ENCODE assay signal across 23 mouse cellular contexts in the genomic region with DNA sequence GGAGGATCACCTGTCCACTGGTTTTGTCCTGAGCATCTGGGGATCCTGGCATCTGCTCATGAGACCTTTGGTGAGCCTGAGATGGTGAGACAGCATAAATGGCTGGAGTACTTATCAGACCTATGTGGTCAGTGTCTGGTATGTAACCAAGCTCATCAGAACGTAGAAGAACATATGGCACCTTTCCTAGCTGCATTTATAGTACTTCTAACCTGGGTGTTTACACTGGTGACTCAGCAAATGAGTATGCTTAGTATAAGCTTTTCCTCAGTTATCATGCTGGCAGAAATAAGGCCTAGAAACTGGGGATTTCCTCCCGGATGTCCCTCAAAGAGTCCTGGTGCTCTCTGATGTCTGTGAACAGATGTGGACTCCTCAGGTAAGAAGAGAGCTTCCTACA. TPM values are rescaled to one million over a fixed set of nuclear protein-coding genes. Genes with fewer than 3 reads are reported as not detected.
DNase-seq lines count a peak whose midpoint lies in the region; ATAC-seq and TF ChIP-seq lines count a peak whose summit lies in the region.
"Had no signal": no experiment of that assay in that cellular context is flagged by ENCODE, and none has a peak within 500 bp of the region (broad histone marks: within the 10 kb centered on the region; RNA-seq: fewer than 3 reads in every experiment).

No protein-coding gene starts in this region.

- no peaks in the 10 kb centered on the region for H3K36me3 ChIP-seq in intestine, postnatal 0 days (ENCODE audit: control insufficient read depth, insufficient read depth)
- no peaks in the 10 kb centered on the region for H3K36me3 ChIP-seq in intestine, embryonic 15.5 days
- H3K36me3 ChIP-seq in stomach, postnatal 0 days (ENCODE audit: control insufficient read depth, insufficient read depth, low read length): no peaks in the 10 kb centered on the region
- no peaks in the 10 kb centered on the region for H3K36me3 ChIP-seq in thymus, adult 2 months (ENCODE audit: control insufficient read depth, insufficient read depth, low read length)
- H3K36me3 ChIP-seq: G1E had no signal

- ATAC-seq in intestine, postnatal 0 days: 0 out of 2 replicates have a peak, but pooled peaks have one; percentile 10
- no peak for ATAC-seq in intestine, embryonic 15.5 days
- ATAC-seq in erythroblast, adult 5-6 weeks (replicated peaks; ENCODE audit: low FRiP score, poor library complexity, severe bottlenecking): peak; percentile 67; the same call in 1 of the 2 replicates
- peak; percentile 60 for ATAC-seq in stomach, postnatal 0 days (ENCODE audit: low FRiP score, low TSS enrichment)
- ATAC-seq: activated CD4-positive, CD25-positive, alpha-beta regulatory T cell, adult 4 months; CD4-positive, CD25-positive, alpha-beta regulatory T cell, adult 4 months; Patski had no signal

- H3K27ac ChIP-seq in intestine, postnatal 0 days (ENCODE audit: low read depth, low read length): no peak overlapping the region
- H3K27ac ChIP-seq in intestine, embryonic 15.5 days: no peak overlapping the region
- H3K27ac ChIP-seq in stomach, postnatal 0 days (replicated peaks): no peak overlapping the region
- no peak overlapping the region for H3K27ac ChIP-seq in thymus, adult 2 months (ENCODE audit: control insufficient read depth, insufficient read depth, low read length)

- no peak for TF ChIP-seq EP300 in stomach, postnatal 0 days (optimal IDR thresholded peaks at IDR 0.05)

- no peak for TF ChIP-seq POLR2A in thymus, adult 2 months (IDR thresholded peaks at IDR 0.05; ENCODE audit: control insufficient read depth, extremely low read depth, insufficient read depth, low read length, poor library complexity)
- TF ChIP-seq POLR2A in lung, adult 2 months (IDR thresholded peaks at IDR 0.05; ENCODE audit: borderline replicate concordance, extremely low read depth, low read depth, low read length): no peak

- no peaks in the 10 kb centered on the region for H3K4me1 ChIP-seq in intestine, postnatal 0 days (replicated peaks; ENCODE audit: control insufficient read depth, insufficient read depth, low read length)
- H3K4me1 ChIP-seq in intestine, embryonic 15.5 days (replicated peaks): peaks cover 3% of the 10 kb centered on the region; the same call in 1 of the 2 replicates
- H3K4me1 ChIP-seq in stomach, postnatal 0 days (replicated peaks; ENCODE audit: control insufficient read depth, insufficient read depth): no peaks in the 10 kb centered on the region; the same call in 1 of the 2 replicates
- H3K4me1 ChIP-seq in thymus, adult 2 months (replicated peaks; ENCODE audit: control insufficient read depth, insufficient read depth, low read length): no peaks in the 10 kb centered on the region
- peaks cover 4% of the 10 kb centered on the region; the same call in 1 of the 2 replicates for H3K4me1 ChIP-seq in lung, adult 2 months (ENCODE audit: control insufficient read depth, insufficient read depth, low read length)

- no peaks in the 10 kb centered on the region for H3K27me3 ChIP-seq in intestine, postnatal 0 days (replicated peaks; ENCODE audit: control insufficient read depth, insufficient read depth, low read length)
- H3K27me3 ChIP-seq in intestine, embryonic 15.5 days (replicated peaks): no peaks in the 10 kb centered on the region
- H3K27me3 ChIP-seq in stomach, postnatal 0 days (ENCODE audit: control insufficient read depth, insufficient read depth, low read length): no peaks in the 10 kb centered on the region
- no peaks in the 10 kb centered on the region for H3K27me3 ChIP-seq in thymus, adult 2 months (ENCODE audit: control insufficient read depth, insufficient read depth, low read length)
- H3K27me3 ChIP-seq: CH12.LX, Patski had no signal

- H3K9me3 ChIP-seq in intestine, postnatal 0 days (ENCODE audit: control insufficient read depth): 0 out of 2 replicates have a peak, but pooled peaks cover 5% of the 10 kb centered on the region
- H3K9me3 ChIP-seq in intestine, embryonic 15.5 days: no peaks in the 10 kb centered on the region
- H3K9me3 ChIP-seq in stomach, postnatal 0 days (ENCODE audit: control insufficient read depth, low read length): 0 out of 2 replicates have a peak, but pooled peaks cover 3% of the 10 kb centered on the region

- 54% methylated on average over 2 of the region's 2 CpGs for WGBS in intestine, postnatal 0 days
- 73% methylated on average over 2 of the region's 2 CpGs for WGBS in intestine, embryonic 15.5 days
- WGBS in stomach, postnatal 0 days: 41% methylated on average over 2 of the region's 2 CpGs
- WGBS in thymus, adult 2 months: 94% methylated on average over 2 of the region's 2 CpGs
- 75% methylated on average over 2 of the region's 2 CpGs for WGBS in lung, adult 2 months

- peak; percentile 20 for DNase-seq in 3T3-L1 (ENCODE audit: low read depth, low spot score)
- DNase-seq in stomach, postnatal 0 days (ENCODE audit: low spot score): no peak
- DNase-seq in thymus, adult 2 months: no peak
- no peak for DNase-seq in cerebellum, adult 18-20 months
- no peak for DNase-seq in lung, adult 2 months
- DNase-seq: adrenal gland, adult 2 months; adrenal gland, adult 8-10 months; adrenal gland, postnatal 10 days; adrenal gland, postnatal 14 days; adrenal gland, postnatal 25 days; adrenal gland, postnatal 36 days; B cell, adult 2 months; cerebellum, adult 11 months; cerebellum, adult 11-12 months; cerebellum, adult 2 months had no signal

- H3K4me3 ChIP-seq in intestine, postnatal 0 days (ENCODE audit: low read depth, low read length): no peak overlapping the region
- no peak overlapping the region for H3K4me3 ChIP-seq in intestine, embryonic 15.5 days (replicated peaks)
- H3K4me3 ChIP-seq in stomach, postnatal 0 days (ENCODE audit: low read depth, low read length): no peak overlapping the region
- no peak overlapping the region for H3K4me3 ChIP-seq in thymus, adult 2 months (ENCODE audit: control insufficient read depth, insufficient read depth, low read length)
- H3K4me3 ChIP-seq in lung, adult 2 months (replicated peaks; ENCODE audit: extremely low read depth, low read depth, low read length): no peak overlapping the region

- no peak overlapping the region for H3K9ac ChIP-seq in intestine, postnatal 0 days (ENCODE audit: low read depth, low read length)
- no peak overlapping the region for H3K9ac ChIP-seq in intestine, embryonic 15.5 days
- H3K9ac ChIP-seq in stomach, postnatal 0 days (ENCODE audit: low read length): no peak overlapping the region

- no peak overlapping the region for H3K4me2 ChIP-seq in intestine, postnatal 0 days (replicated peaks; ENCODE audit: low read depth)
- H3K4me2 ChIP-seq in intestine, embryonic 15.5 days (replicated peaks): no peak overlapping the region
- H3K4me2 ChIP-seq in stomach, postnatal 0 days (replicated peaks; ENCODE audit: low read depth): no peak overlapping the region

- no peak for TF ChIP-seq CTCF in intestine, postnatal 0 days (IDR thresholded peaks at IDR 0.05; ENCODE audit: low read depth)
- no peak for TF ChIP-seq CTCF in stomach, postnatal 0 days (IDR thresholded peaks at IDR 0.05; ENCODE audit: low read depth)
- TF ChIP-seq CTCF in thymus, adult 2 months (IDR thresholded peaks at IDR 0.05; ENCODE audit: borderline replicate concordance, control insufficient read depth, extremely low read depth, insufficient read depth, low read length, poor library complexity): no peak
- no peak for TF ChIP-seq CTCF in lung, adult 2 months (IDR thresholded peaks at IDR 0.05; ENCODE audit: insufficient read depth, low read length)

RNA-seq across cellular contexts. Expression of gene Dennd6a, which starts 11.4 kb away (rescaled TPM):
- polyA plus RNA-seq in intestine, postnatal 0 days (2015; fragmentation: Nextera tagmentation; extraction: Ambion mirVana): 31.6 and 33.5 TPM in 2 replicates
- polyA plus RNA-seq in intestine, embryonic 15.5 days (2015; fragmentation: Nextera tagmentation; extraction: Ambion mirVana): 29.0 and 32.0 TPM in 2 replicates
- total RNA-seq in erythroblast, adult 5-6 weeks (2015; ENCODE audit: low replicate concordance): 6.9 and 7.3 TPM in 2 replicates
- total RNA-seq in erythroblast, adult 5-6 weeks (2017; ENCODE audit: low replicate concordance): 4.7 and 11.6 TPM in 2 replicates
- 27.0 TPM in 2 replicates for polyA plus RNA-seq in stomach, postnatal 0 days (2015; fragmentation: Nextera tagmentation; extraction: Ambion mirVana)
- polyA plus RNA-seq in thymus, adult 2 months (2012; rRNA removed): 17.1 and 19.7 TPM in 2 replicates
- 14.4 and 15.8 TPM in 2 replicates for polyA plus RNA-seq in lung, adult 2 months (2012; rRNA removed)

RNA-seq across cellular contexts. Expression of gene Slmap, which starts 27.5 kb away (rescaled TPM):
- 62.6 and 63.5 TPM in 2 replicates for polyA plus RNA-seq in intestine, postnatal 0 days (2015; fragmentation: Nextera tagmentation; extraction: Ambion mirVana)
- 42.2 and 48.8 TPM in 2 replicates for polyA plus RNA-seq in intestine, embryonic 15.5 days (2015; fragmentation: Nextera tagmentation; extraction: Ambion mirVana)
- 22.1 and 33.0 TPM in 2 replicates for total RNA-seq in erythroblast, adult 5-6 weeks (2015; ENCODE audit: low replicate concordance)
- total RNA-seq in erythroblast, adult 5-6 weeks (2017; ENCODE audit: low replicate concordance): 27.9 and 42.7 TPM in 2 replicates
- polyA plus RNA-seq in stomach, postnatal 0 days (2015; fragmentation: Nextera tagmentation; extraction: Ambion mirVana): 69.0 and 76.5 TPM in 2 replicates
- polyA plus RNA-seq in thymus, adult 2 months (2012; rRNA removed): 20.9 and 34.0 TPM in 2 replicates
- 22.8 and 25.0 TPM in 2 replicates for polyA plus RNA-seq in lung, adult 2 months (2012; rRNA removed)
